Mouse (Mus musculus) heart, adult 2 months (tissue): ENCODE results near the gene Akap8. TPM values are rescaled to one million over a fixed set of nuclear protein-coding genes. Genes with fewer than 3 reads are reported as not detected.

Source experiments
- DNase-seq, 2 experiments: peaks; one replicate each; pipeline ENCODE4 v3.0.0; 2021
- H3K27ac ChIP-seq: fragments of 200-600 bp; 2 replicates; pipeline ENCODE4 v1.8.1; 2022
- H3K27me3 ChIP-seq: fragments of 200-500 bp; 2 replicates; pipeline ENCODE4 v1.6.1; 2012; ENCODE audit warnings: mild to moderate bottlenecking, low read length, inconsistent platforms, mixed read lengths; ENCODE audit not compliant: control insufficient read depth, insufficient read depth
- H3K36me3 ChIP-seq: fragments of 200-500 bp; 2 replicates; pipeline ENCODE4 v1.6.1; 2012; ENCODE audit warnings: low read length, inconsistent platforms; ENCODE audit not compliant: control insufficient read depth, insufficient read depth
- H3K4me1 ChIP-seq: fragments of 200-500 bp; 2 replicates; pipeline ENCODE4 v1.6.1; 2011; ENCODE audit warnings: low read length; ENCODE audit not compliant: control insufficient read depth, insufficient read depth
- H3K4me3 ChIP-seq: fragments of 200-600 bp; 2 replicates; pipeline ENCODE4 v1.8.1; 2022
- H3K79me2 ChIP-seq: fragments of 200-500 bp; replicated peaks from 2 replicates; pipeline ENCODE4 v1.6.1; 2012; ENCODE audit warnings: mild to moderate bottlenecking, inconsistent platforms, low read length, moderate library complexity, mixed read lengths; ENCODE audit not compliant: control insufficient read depth, insufficient read depth
- H3K9ac ChIP-seq: fragments of 200-500 bp; 2 replicates; pipeline ENCODE4 v1.6.1; 2012; ENCODE audit warnings: low read depth, mild to moderate bottlenecking, control low read depth, inconsistent platforms, low read length, mixed read lengths
- CTCF ChIP-seq: fragments of 200-600 bp; IDR thresholded peaks from 2 replicates; pipeline ENCODE4 v1.8.1; 2022; ENCODE audit warnings: antibody characterized with exemption, mild to moderate bottlenecking, moderate library complexity
- EP300 ChIP-seq: fragments of 200-500 bp; IDR thresholded peaks from 2 replicates; pipeline ENCODE4 v1.6.1; 2011; ENCODE audit warnings: low read depth, low read length, control low read depth; ENCODE audit not compliant: insufficient read depth
- POLR2A ChIP-seq: fragments of 200-500 bp; IDR thresholded peaks from 2 replicates; pipeline ENCODE4 v1.6.1; 2011; ENCODE audit warnings: mild to moderate bottlenecking, low read depth, low read length, control low read depth; ENCODE audit not compliant: insufficient read depth
- WGBS: fragments of 180-500 bp; shearing (Covaris S2); methylation state at CpG from one replicate; pipeline ENCODE4 v1.1.7; 2018; 5-methylcytosine and 5-hydroxymethylcytosine counted together
- intact Hi-C: fragments of 180-260 bp; cut with DNase I; formaldehyde crosslinking; loops from one replicate; pipeline ENCODE4 v1.15.1; 2025
- polyA plus RNA-seq: library from polyadenylated mRNA; depleted of rRNA; stranded (reverse); fragments of >200 nt; gene quantifications from 2 replicates; pipeline ENCODE4 v1.2.3, GENCODE M21; 2012
- total RNA-seq, 2 experiments: library from RNA; stranded (reverse); gene quantifications; 2 replicates each; pipeline ENCODE4 v1.2.3; 2021

Gene Akap8
- total and polyA plus RNA-seq, 3 experiments = 32.2 to 40.7 (median 38.9) TPM

DNA sequence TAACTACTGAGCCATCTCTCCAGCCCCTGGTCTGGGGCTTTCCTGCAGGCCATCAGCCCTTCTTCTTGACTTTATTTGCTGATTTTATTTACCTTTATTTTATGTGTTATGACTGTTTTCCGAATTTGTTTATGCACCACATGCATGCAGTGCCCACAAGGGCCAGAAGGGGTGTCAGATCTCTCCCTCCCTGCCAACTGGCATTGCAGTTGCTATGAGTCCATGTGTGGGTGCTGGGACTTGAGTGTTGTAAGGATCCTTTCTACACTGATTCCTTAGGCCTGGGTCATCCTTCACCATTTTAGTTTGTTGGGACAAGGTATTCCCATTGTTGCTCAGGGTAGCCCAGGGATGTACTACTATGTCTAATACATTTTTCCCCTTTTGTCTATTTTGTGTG lies 22.9 kb downstream of the Akap8 start:
- no peaks in the 10 kb centered on the region for H3K79me2 ChIP-seq
- DNase-seq = no peak
- WGBS = 91% methylated on average over 1 of the region's 1 CpGs
- no peaks in the 10 kb centered on the region for H3K27me3 ChIP-seq
- H3K4me1 ChIP-seq = no peaks in the 10 kb centered on the region
- no peak overlapping the region for H3K9ac ChIP-seq
- no peak overlapping the region for H3K4me3 ChIP-seq
- H3K27ac ChIP-seq = no peak overlapping the region
- intact Hi-C loops = no loop called here
- 0 out of 2 replicates have a peak, but pooled peaks have one; percentile 7 for TF ChIP-seq CTCF
- TF ChIP-seq POLR2A = no peak
- no peaks in the 10 kb centered on the region for H3K36me3 ChIP-seq

DNA sequence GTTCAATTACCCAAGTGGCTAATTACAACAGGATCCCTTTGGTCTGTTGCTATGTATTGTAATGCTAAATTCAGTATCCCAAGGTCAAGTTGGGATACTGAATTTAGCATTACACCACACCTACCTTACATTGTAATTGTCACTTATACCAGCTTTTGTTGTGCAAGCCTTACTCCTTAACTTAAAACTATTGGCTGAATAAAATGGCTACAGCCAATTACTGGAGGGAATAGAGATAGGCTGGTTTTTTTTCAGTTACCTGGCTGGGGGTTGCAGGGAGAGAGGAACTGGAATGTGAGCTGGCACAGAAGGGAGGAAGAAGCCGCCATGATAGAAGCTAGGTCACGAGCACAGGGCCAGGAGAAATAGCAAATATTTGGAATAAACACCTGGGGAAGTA lies 25.1 kb downstream of the Akap8 start:
- Histone ChIP-seq H3K4me3 (no peak overlapping the region), H3K4me1 (no peaks in the 10 kb centered on the region), H3K36me3 (no peaks in the 10 kb centered on the region), H3K9ac (no peak overlapping the region), H3K27ac (no peak overlapping the region), H3K79me2 (no peaks in the 10 kb centered on the region), H3K27me3 (no peaks in the 10 kb centered on the region)
- intact Hi-C loops = no loop called here
- no peak for TF ChIP-seq POLR2A
- DNase-seq = no peak
- 77% methylated on average over 2 of the region's 2 CpGs for WGBS

DNA sequence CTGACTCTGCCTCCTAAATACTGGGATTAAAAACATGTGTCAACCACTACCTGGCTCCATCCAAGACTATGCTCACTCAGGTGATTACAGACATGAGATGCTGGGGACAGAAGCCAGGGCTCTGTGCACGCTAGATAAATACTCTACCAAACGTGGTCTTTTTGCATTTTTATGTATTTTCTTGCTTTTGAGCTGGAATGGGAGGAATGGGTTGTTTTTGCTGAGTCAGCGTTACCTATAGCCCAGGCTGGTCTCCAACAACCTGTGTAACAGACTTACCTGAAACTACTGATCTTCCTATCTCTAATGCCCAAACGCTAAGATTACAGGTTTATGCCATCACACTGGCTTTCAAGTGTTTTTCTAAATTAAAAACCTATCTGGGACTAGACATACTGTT lies 25.9 kb downstream of the Akap8 start:
- 77% methylated on average over 4 of the region's 4 CpGs for WGBS
- intact Hi-C loops = no loop called here
- no peak for TF ChIP-seq EP300
- no peak for TF ChIP-seq POLR2A
- H3K79me2 ChIP-seq = no peaks in the 10 kb centered on the region
- no peaks in the 10 kb centered on the region for H3K27me3 ChIP-seq
- H3K9ac ChIP-seq = no peak overlapping the region
- H3K4me1 ChIP-seq = no peaks in the 10 kb centered on the region
- no peak overlapping the region for H3K4me3 ChIP-seq
- no peak for DNase-seq
- no peaks in the 10 kb centered on the region for H3K36me3 ChIP-seq
- H3K27ac ChIP-seq = no peak overlapping the region

DNA sequence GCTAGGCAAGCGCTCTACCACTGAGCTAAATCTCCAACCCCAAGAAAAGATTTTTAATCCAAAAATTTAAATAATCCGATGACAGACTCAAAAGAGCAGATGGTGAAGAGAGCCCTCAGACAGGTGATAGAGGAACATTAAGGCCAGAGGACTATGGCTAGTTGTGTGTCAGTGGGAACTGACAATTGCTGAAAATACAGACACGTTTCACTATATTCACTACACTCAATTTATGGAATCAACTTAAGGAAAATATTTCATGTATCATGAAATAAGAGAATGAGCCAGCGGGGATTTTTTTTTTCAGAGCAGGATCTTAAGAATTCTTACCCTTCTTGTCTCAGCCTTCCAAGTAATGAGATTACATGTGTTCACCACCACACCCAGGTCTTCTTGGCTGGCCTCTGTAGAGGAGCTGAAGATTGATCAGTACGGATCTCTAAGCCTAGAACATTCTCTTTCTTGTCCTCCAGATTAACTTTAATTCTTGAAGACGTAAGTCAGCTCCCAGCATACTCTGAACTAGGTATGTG lies 35.8 kb downstream of the Akap8 start:
- intact Hi-C loops = loop anchor here (2.0 kb wide), 2 partner anchors 36 to 66 kb away; partner anchors contain the start of gene Akap8
- no peak for DNase-seq
- H3K79me2 ChIP-seq = no peaks in the 10 kb centered on the region; the same call in 1 of the 2 replicates
- 39% methylated on average over 6 of the region's 6 CpGs for WGBS
- peak overlapping the region; percentile 99 for H3K9ac ChIP-seq
- TF ChIP-seq POLR2A (no peak), EP300 (no peak), CTCF (no peak)
- H3K27me3 ChIP-seq = no peaks in the 10 kb centered on the region
- peaks cover 14% of the 10 kb centered on the region for H3K36me3 ChIP-seq
- H3K4me1 ChIP-seq = peaks cover 7% of the 10 kb centered on the region
- peak overlapping the region; percentile 96 for H3K27ac ChIP-seq
- H3K4me3 ChIP-seq = peak overlapping the region; percentile 98

DNA sequence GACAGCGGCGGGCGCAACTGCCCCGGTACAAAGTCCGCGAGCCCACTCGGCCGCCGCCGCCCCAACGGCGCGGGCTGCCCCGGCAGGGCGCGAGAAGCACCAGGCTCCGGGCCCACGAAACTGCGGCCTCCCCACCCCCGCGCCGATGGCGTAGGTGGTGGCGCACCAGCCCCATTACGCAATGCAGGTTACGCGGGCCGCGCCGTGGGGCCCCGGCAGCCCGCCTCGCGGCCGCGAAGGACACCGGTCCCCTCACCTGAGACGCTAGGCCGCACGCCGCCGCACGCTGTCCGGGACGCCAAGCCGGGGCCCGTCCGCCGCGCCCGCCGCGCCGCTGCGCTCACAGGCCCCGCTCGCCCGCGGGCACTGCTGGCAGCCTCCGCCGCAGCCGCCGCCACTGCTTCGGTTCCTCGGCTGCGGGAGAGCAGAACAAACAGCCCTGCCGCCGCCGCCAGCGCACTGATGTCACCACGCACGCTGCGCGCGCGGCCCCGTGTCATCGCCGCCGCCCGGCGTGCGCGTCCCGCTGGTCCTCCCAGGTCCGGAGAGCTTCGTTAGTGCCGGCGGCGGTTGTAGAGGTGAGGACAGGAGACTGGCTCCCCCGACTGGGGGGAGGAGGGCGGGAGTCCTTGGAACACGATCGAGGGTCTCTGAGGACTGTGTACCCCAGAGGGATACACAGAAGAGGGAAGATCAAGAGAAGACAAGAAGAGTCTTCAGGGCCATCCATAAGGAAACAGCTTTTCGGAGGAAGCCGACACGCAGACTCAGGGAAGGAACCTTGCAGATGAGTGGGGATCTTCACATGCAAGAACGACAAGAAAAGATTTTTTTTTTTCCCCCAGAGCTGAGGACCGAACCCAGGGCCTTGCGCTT lies 36.5 kb downstream of the Akap8 start, which contains the start of gene Brd4:
Brd4 (minus strand) TSS at position 461 of the 876 bp plus-strand sequence.
- peak within 1 kb of the TSS; percentile 99 for H3K9ac ChIP-seq
- peak; percentile 95 for DNase-seq
- peaks cover 14% of the 10 kb centered on the region for H3K36me3 ChIP-seq
- no peaks in the 10 kb centered on the region for H3K27me3 ChIP-seq
- no peaks in the 10 kb centered on the region; the same call in 1 of the 2 replicates for H3K79me2 ChIP-seq
- H3K4me3 ChIP-seq = peak within 1 kb of the TSS; percentile 98
- intact Hi-C loops = loop anchor here (2.0 to 5.0 kb wide), 3 partner anchors 36 to 66 kb away; partner anchors contain the start of gene Akap8
- TF ChIP-seq EP300 = 0 out of 2 replicates have a peak, but pooled peaks have one; percentile 6
- no peak for TF ChIP-seq CTCF
- peak; percentile 93 for TF ChIP-seq POLR2A
- H3K27ac ChIP-seq = peak within 1 kb of the TSS; percentile 96
- WGBS = under 1% methylated on average over 93 of the region's 100 CpGs
- H3K4me1 ChIP-seq = peaks cover 7% of the 10 kb centered on the region

DNA sequence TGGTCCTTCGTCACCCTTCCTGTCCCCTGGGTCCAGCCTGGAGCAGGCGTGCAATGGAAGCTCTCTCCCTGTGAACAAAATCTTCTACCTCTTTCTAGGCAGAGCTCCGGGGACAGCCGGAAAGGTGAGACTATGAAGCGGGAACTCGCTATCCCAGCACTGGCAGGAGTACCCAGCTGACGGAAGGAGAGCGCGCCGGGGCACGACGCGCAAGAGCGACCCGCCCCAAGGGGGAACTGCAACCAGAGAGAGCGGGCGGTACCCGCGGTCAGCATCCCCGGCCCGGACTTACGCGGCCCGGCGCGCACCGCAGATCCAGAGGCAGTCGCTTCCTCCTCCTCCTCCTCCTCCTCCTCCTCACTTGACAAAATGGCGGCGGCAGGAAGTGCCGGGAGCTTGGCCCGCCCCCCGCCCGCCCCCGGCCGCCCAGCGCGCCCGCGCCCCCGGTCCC lies 37.2 kb downstream of the Akap8 start:
- intact Hi-C loops = loop anchor here (2.0 to 5.0 kb wide), 3 partner anchors 37 to 65 kb away; partner anchors contain the start of gene Akap8
- Histone ChIP-seq H3K36me3 (peaks cover 14% of the 10 kb centered on the region), H3K27me3 (no peaks in the 10 kb centered on the region), H3K4me3 (peak overlapping the region; percentile 98), H3K27ac (peak overlapping the region; percentile 96), H3K4me1 (peaks cover 7% of the 10 kb centered on the region), H3K79me2 (no peaks in the 10 kb centered on the region; the same call in none of the 2 replicates), H3K9ac (peak overlapping the region; percentile 99)
- DNase-seq = peak; percentile 77 to 82
- WGBS = under 1% methylated on average over 29 of the region's 41 CpGs
- TF ChIP-seq CTCF = no peak
- no peak for TF ChIP-seq POLR2A
- TF ChIP-seq EP300 = no peak
